Comparison of ENCODE assay signal across 13 mouse cellular contexts in the genomic region with DNA sequence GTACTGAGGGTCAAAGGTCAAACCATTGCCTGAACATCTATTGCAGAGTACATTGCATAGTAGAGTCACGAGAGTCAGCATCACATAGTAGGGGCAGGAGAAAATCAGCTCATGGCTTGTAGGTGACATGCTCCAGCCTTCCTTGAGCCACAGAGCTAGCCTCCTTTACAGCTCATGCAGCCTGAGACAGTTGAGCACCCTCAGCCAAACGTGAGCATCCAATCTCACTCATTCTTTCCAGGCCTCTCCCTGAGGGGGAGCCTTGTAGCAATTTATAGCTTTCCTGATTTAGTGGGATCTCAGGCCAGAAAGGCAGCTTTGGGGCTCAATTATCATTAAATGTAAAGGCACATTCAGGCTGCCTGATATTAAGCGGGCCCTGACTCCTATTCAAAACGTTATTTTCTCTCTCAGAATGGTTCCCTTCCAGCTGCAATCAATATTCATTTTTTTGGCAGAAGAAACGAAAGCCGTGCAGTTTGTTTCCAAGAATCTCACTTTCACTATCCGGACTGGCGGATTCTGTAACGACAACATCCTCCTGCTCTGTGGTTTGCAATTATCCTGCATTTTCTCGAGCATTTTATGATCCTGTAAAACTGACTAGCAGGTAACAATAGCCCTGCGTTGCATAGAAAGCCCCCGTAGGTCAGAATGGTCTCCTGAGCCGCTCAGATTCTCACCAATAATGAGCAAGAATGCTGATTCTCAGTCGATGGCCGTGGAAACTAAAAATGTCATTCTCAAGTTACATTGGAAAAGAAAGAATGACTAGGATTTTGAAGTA. TPM values are rescaled to one million over a fixed set of nuclear protein-coding genes. Genes with fewer than 3 reads are reported as not detected.
A peak's percentile ranks its signal among the peaks of the same experiment; 100 is the strongest.
DNase-seq lines count a peak whose midpoint lies in the region; ATAC-seq lines count a peak whose summit lies in the region.
"Had no signal": no experiment of that assay in that cellular context is flagged by ENCODE, and none has a peak within 500 bp of the region (broad histone marks: within the 10 kb centered on the region; RNA-seq: fewer than 3 reads in every experiment).

No protein-coding gene starts in this region.

- no peaks in the 10 kb centered on the region for H3K36me3 ChIP-seq in embryonic facial prominence, embryonic 12.5 days
- no peaks in the 10 kb centered on the region for H3K36me3 ChIP-seq in midbrain, embryonic 16.5 days (ENCODE audit: control insufficient read depth, insufficient read depth, low read length)
- H3K36me3 ChIP-seq: intestine, embryonic 15.5 days had no signal

- no peaks in the 10 kb centered on the region for H3K27me3 ChIP-seq in embryonic facial prominence, embryonic 12.5 days
- no peaks in the 10 kb centered on the region for H3K27me3 ChIP-seq in midbrain, embryonic 16.5 days (ENCODE audit: control insufficient read depth, insufficient read depth, low read depth, low read length)
- H3K27me3 ChIP-seq: intestine, embryonic 15.5 days had no signal

- WGBS in embryonic facial prominence, embryonic 12.5 days = 38% methylated on average over 15 of the region's 15 CpGs
- WGBS in midbrain, embryonic 16.5 days = 56% methylated on average over 15 of the region's 15 CpGs

- DNase-seq in heart, adult 18-20 months = peak; percentile 11 to 15
- no peak for DNase-seq in heart, postnatal 25 days (ENCODE audit: low spot score)
- peak; percentile 35 to 54 for DNase-seq in left cerebral cortex, postnatal 25 days (ENCODE audit: low spot score in 2 of 2)
- DNase-seq in left cerebral cortex, postnatal 10 days (ENCODE audit: extremely low spot score in 1 of 2, low spot score in 2 of 2) = no peak
- DNase-seq in ovary, postnatal 14 days (ENCODE audit: low spot score) = no peak
- DNase-seq: cerebellum, adult 9-11 months; gastrocnemius, postnatal 25 days had no signal

- H3K9me3 ChIP-seq in embryonic facial prominence, embryonic 12.5 days = no peaks in the 10 kb centered on the region
- no peaks in the 10 kb centered on the region for H3K9me3 ChIP-seq in midbrain, embryonic 16.5 days (replicated peaks; ENCODE audit: control insufficient read depth, low read length, poor library complexity, severe bottlenecking)
- H3K9me3 ChIP-seq: intestine, embryonic 15.5 days had no signal

- no peak overlapping the region for H3K27ac ChIP-seq in embryonic facial prominence, embryonic 12.5 days
- peak overlapping the region; percentile 55 for H3K27ac ChIP-seq in midbrain, embryonic 16.5 days (ENCODE audit: low read length)
- H3K27ac ChIP-seq: intestine, embryonic 15.5 days; liver, embryonic 14.5 days had no signal

- intact Hi-C loops in heart, postnatal 25 days (cut with DNase I) = no loop called here
- intact Hi-C loops in left cerebral cortex, postnatal 25 days (cut with DNase I) = no loop called here
- intact Hi-C loops in left cerebral cortex, postnatal 10 days (cut with DNase I) = no loop called here

- no peak for ATAC-seq in embryonic facial prominence, embryonic 12.5 days (ENCODE audit: insufficient number of reproducible peaks, insufficient read depth, low FRiP score, low TSS enrichment)
- no peak for ATAC-seq in midbrain, embryonic 16.5 days
- no peak for ATAC-seq in inflammation-experienced regulatory T-cells, adult 6 months
- ATAC-seq: activated CD4-positive, CD25-positive, alpha-beta regulatory T cell, adult 4 months; intestine, embryonic 15.5 days had no signal

- H3K4me1 ChIP-seq in embryonic facial prominence, embryonic 12.5 days = no peaks in the 10 kb centered on the region
- peaks cover 3% of the 10 kb centered on the region; the same call in 1 of the 2 replicates for H3K4me1 ChIP-seq in midbrain, embryonic 16.5 days (ENCODE audit: control insufficient read depth, insufficient read depth, low read length)
- H3K4me1 ChIP-seq: intestine, embryonic 15.5 days had no signal

- peak overlapping the region; percentile 21; the same call in 1 of the 2 replicates for H3K4me2 ChIP-seq in embryonic facial prominence, embryonic 12.5 days (replicated peaks)
- H3K4me2 ChIP-seq in midbrain, embryonic 16.5 days (ENCODE audit: low read length) = 0 out of 2 replicates have a peak overlapping the region, but pooled peaks have one; percentile 9
- H3K4me2 ChIP-seq: intestine, embryonic 15.5 days had no signal

- no peak overlapping the region for H3K9ac ChIP-seq in embryonic facial prominence, embryonic 12.5 days
- H3K9ac ChIP-seq in midbrain, embryonic 16.5 days (ENCODE audit: low read depth, low read length) = no peak overlapping the region
- H3K9ac ChIP-seq: intestine, embryonic 15.5 days; liver, embryonic 14.5 days had no signal

- H3K4me3 ChIP-seq in embryonic facial prominence, embryonic 12.5 days = no peak overlapping the region
- no peak overlapping the region for H3K4me3 ChIP-seq in midbrain, embryonic 16.5 days (ENCODE audit: low read depth, low read length)
- H3K4me3 ChIP-seq: intestine, embryonic 15.5 days had no signal

RNA-seq across cellular contexts. Expression of a gene that starts 58.6 kb away (rescaled TPM):
- total RNA-seq in heart, adult 18-20 months (2021) = 10 to 100 TPM; 12.2 to 13.2 TPM
- total RNA-seq in heart, postnatal 25 days (2021) = 10 to 100 TPM; 17.2 to 20.0 TPM
- 100 to 1,000 TPM; 311 to 324 TPM for total RNA-seq in left cerebral cortex, postnatal 25 days (2021)
- 100 to 1,000 TPM; 259 to 285 TPM for total RNA-seq in left cerebral cortex, postnatal 10 days (2021)
- polyA plus RNA-seq in embryonic facial prominence, embryonic 12.5 days (2016; fragmentation: Nextera tagmentation; extraction: Ambion mirVana) = 5.7 and 6.6 TPM in 2 replicates
- 41.0 and 47.5 TPM in 2 replicates for polyA plus RNA-seq in midbrain, embryonic 16.5 days (2015; fragmentation: Nextera tagmentation; extraction: Ambion mirVana)
- under 1 TPM in 1 of 3 experiments, not detected in 2; 0.30 TPM for polyA plus RNA-seq in inflammation-experienced regulatory T-cells, adult 6 months (2017; shearing (Covaris generic))

Comparison
In these comparisons a context has a peak if more than half of its experiments do, and no peak if none do; other contexts are left out.
1. DNase-seq: peak in heart, adult 18-20 months (2 of 2) and left cerebral cortex, postnatal 25 days (2 of 2); none in heart, postnatal 25 days (single experiment), left cerebral cortex, postnatal 10 days (0 of 2) and ovary, postnatal 14 days (single experiment).
2. RNA of a gene that starts 58.6 kb away (total RNA-seq): 311 to 324 TPM in left cerebral cortex, postnatal 25 days and 259 to 285 TPM in left cerebral cortex, postnatal 10 days; 17.2 to 20.0 TPM in heart, postnatal 25 days and 12.2 to 13.2 TPM in heart, adult 18-20 months; every median in the first group is over 10 times any median in the second.